Mouse (Mus musculus) large intestine, adult 2 months (tissue): Measurements from ENCODE around the gene Gmfb. TPM values are rescaled to one million over a fixed set of nuclear protein-coding genes. Genes with fewer than 3 reads are reported as not detected.

Experiments used
- DNase-seq: peaks from one replicate; pipeline ENCODE4 v3.0.0-alpha.2; 2012; ENCODE audit warnings: low read depth, low spot score
- WGBS: fragments of 180-500 bp; shearing (Covaris S2); methylation state at CpG from one replicate; pipeline ENCODE4 v1.1.7; 2018; 5-methylcytosine and 5-hydroxymethylcytosine counted together
- polyA plus RNA-seq: library from polyadenylated mRNA; depleted of rRNA; stranded (reverse); fragments of >200 nt; gene quantifications from 2 replicates; pipeline ENCODE4 v1.2.3, GENCODE M21; 2012

Gene Gmfb
- polyA plus RNA-seq, 1 experiment, result 8.4 TPM

DNA sequence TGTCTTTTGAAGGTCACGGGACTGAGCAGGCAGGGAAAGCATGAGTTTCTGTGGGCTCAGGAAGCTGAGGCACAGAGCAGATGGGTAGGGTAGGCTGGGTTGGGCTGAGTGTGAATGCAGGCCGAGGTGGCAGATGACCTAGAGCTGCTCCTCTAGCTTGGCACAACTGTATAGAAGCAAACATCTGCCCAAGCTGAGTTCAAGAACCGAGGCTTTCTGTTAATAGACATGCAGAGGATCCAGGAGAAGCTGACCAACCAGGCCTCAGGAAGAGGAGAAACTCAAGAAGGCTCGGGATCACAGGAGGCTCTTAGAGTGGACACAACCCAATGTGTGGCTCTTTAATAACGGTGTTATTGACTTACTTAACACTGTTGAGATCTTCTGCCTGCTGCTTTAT lies 15.9 kb downstream of the Gmfb start:
- WGBS, result 80% methylated on average over 5 of the region's 5 CpGs
- DNase-seq, result no peak

DNA sequence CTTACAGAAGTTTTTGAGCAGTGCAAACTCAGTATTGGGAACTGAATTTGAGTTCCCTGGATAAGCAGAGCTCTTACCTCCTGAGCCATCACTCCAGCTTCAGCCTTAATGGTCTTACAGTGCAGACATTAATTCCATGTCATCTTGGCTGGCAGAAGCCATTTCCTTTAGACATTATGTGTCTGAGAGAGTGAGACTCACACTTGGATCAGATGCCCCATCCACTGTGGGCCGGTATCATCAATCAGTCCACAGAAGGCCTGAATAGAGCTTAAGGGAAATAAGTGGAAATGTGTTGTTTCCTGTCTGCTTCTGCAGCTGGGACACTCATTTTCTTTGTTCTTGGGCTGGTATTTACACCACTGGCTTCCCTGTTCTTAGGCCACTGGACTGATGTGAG lies 18.3 kb downstream of the Gmfb start:
- no peak for DNase-seq
- 94% methylated on average over 1 of the region's 1 CpGs for WGBS

DNA sequence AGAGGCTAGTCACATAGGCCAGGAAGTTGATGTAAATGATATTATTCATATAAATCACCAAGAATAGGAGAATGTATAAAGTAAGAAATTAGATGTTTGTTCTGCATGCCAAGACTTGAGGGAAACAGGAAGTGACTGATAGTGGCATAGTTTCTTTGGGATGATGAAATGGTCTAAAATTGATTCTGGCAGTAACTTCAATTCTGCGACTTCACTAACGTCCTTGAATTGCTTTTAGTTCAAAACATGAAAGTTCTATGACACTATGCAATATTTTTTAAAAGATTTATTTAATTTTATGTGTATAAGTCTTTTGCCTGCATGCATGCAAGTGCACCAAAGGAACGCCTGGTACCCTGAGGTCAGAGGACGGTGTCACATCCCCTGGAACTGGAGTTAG lies 18.8 kb downstream of the Gmfb start:
- DNase-seq, result no peak
- 88% methylated on average over 4 of the region's 4 CpGs for WGBS

DNA sequence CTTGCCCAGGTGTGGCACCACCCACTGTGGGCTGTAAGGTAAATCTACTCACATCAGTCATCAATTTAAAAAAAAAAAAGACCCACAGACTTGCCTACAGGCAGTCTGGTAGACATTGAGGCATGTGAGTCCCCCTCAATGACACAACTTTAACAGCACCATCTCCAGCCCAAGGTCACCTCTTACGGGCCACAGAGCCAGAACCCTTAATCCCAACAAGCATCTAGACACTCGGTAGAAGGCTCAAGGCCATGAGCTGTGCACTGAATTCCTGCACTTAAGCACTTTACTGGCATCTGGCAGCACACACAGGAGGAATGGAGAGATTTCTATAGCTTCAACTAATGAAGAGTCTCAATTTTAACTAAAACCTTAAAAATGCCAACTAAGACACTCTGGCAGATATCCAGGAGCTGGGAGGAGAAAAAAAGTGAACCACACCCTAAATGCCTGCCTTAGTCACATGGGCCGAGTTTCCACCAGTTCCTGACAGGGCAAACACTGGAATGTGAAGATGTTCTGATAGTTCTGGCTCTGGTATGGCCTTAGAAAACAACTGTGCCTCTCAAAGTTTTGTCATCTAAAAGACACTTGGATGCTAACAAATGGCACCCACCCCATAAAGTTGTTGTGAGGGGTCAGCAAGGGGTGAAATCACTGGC lies 21.2 kb downstream of the Gmfb start:
- WGBS, result 58% methylated on average over 3 of the region's 3 CpGs

DNA sequence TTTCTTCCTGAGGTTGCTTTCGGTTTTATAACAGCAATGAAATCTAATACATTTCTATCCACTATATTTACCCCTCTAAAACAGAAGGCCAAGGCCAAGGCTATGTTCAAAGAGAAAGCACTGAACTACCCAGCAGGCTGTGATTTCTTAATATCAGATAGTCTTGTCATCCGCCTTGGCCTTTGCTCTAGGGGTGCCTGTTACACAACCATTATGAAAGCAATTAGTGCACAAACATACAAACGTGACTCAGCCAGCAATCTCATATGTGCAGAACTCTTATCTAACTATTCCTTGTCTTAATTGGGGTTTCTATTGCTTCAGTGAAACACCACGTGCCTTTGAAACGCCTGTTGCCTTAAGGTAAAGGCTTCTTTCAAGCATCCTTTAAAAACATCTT lies 27.9 kb downstream of the Gmfb start:
- DNase-seq, result no peak
- 50% methylated on average over 5 of the region's 5 CpGs for WGBS

More for the DNA sequence above, 21.2 kb downstream of the Gmfb start:
- DNase-seq, result no peak

DNA sequence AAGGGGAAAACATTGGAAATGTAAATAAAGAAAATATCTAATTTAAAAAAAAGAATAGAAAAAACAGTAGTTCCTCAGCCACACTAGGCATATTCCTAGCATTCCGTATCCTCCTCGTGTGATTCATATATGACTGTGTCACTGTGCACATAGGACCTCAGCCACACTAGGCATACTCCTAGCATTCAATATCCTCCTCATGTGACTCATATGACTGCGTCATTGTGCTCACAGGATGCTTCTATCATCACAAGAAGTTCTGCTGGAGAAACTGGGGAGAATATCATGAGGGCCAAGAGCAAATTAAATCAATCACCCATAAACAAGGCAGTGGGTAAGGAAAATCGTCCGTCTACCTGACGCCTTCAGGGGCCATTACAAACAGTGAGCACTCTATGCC lies 31.3 kb downstream of the Gmfb start:
- 87% methylated on average over 6 of the region's 6 CpGs for WGBS

DNA sequence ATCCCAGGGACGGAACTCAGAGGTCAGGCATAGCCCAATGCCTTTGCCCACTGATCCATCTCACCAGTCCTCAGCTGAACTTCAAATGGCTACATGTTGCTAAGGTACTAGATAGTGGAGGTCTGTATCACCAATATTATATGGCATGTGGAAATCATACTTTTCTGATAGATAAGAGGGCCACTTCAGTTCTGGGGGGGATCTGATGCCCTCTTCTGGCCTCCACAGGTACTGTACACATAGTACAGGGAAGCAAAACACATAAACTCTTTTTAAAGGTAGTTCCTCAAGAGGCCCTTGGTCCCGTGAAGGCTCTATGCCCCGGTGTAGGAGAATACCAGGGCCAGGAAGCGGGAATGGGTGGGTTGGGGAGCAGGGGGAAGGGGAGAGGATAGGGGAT lies 31.7 kb downstream of the Gmfb start:
- 61% methylated on average over 4 of the region's 4 CpGs for WGBS
- DNase-seq, result no peak

More for the DNA sequence above, 31.3 kb downstream of the Gmfb start:
- DNase-seq, result no peak

DNA sequence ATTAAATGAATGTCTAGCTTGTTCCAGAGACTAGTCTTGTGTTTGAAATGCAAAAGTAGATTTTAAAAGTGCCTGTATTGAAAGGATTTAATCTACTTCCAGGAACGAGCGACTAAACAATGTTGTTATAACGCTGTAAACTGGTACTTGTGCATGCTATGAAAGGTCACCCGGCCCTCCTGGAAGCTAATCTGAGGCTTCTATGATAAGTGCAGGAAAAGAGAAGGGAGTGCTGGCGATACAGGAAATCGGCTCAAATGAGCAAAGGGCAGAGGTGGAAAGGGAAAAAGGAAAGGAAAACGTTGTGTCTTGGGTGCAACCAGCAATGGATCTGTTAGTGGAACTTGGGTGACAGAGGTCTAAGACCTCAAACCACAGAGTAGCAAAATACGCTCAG lies 33.5 kb downstream of the Gmfb start:
- WGBS, result 12% methylated on average over 8 of the region's 8 CpGs
- no peak for DNase-seq

DNA sequence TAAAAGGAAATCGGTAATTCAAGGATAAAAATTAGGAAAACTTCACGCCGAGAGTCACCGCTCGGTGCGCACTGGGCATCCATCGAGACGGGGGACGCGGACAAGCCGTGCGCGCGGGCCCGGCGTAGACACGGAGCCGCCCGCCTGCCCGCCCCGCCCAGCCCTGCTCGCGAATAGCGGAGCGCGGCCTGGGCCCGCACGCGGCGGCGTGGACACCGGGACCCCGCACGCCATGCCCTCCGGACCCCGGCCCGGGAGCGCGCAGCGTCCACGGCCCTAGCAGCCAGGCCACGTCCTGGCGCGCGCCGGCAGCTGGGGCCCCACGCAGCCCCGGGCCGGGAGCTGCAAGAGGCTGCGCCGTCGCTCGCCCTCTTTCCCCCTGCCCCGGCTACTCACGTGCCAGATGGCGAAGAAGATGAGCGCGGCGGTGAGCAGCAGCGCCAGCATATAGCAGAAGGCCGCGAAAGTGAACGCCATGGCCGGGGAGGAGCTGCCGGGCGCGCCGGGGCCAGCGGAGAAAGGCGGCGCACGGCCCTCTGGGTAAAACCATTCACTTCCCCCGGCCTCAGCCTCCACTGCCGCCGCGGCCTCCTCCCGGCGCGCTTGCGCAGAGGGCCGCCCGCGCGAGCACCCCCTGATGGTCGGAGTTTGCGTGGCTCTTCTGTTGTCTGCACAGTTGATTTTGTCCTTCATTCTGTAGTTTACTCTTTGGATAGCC lies 34.1 kb downstream of the Gmfb start, which contains the start of gene Cnih1:
Cnih1 (minus strand) TSS at position 625 of the 718 bp plus-strand sequence.
- WGBS, result under 1% methylated on average over 85 of the region's 86 CpGs
- peak; percentile 78 for DNase-seq

DNA sequence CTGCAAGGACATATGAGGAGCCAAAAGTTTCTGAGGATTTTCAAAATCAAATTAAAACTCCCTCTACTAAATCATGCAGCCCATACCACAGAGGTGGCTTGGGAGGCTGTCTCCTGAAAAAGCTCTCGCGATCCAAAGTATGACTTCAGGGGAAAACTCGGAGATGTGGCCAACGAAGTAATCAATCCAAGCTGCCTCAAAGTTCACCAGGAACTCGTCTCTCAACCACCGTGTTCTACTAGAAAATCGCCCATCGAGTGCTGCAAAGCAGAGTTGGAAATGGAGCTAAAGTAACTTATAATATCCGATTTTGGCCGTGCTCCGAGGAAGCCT lies 34.6 kb downstream of the Gmfb start:
- no peak for DNase-seq
- under 1% methylated on average over 11 of the region's 11 CpGs for WGBS

DNA sequence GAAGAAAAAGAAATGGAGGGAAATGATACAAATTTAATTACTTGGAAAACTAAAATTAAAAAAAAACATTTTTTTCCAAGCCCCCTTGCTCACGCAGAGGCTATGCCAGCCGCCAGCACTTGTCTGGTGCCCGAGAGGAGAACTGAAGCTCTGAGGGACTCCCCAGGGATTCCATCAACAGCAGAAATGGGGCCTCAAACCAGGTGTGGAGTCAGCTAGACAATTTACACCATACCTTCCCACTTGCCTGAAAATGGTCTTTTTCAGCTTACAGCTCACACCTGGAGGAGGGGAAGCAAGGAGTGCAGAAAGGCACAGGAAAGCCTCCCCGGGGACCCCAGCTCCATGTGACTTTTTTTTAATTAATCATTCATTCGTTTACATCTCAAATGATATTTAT lies 36.8 kb downstream of the Gmfb start:
- WGBS, result 92% methylated on average over 5 of the region's 5 CpGs
- DNase-seq, result no peak

DNA sequence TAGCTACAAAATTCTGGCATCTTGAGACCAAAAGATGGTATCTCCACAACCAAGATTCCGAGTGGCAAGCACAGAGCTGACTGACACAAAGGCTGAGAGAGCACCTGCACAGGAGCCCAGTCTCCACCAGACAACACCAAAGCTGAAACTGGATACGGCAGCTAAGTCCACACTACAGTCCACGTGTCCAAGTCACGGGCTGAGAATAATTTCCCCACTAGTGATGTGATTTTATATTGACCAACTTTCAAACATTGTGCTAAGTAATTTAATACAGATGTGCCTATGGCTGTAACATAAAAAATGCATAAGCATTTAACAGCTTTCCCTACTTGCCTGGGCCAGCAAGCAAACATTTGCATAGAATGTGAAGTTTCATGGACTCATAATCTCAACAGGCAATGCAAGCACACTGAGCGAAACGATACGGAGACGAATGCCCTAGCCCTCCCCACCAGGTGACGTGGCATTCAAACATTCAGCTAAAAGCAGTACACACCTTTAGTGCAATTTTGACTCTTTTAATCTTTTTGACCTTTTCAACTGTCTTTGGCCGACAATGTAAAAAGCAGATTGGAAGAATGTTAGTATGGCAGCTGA lies 38.6 kb downstream of the Gmfb start:
- no peak for DNase-seq
- 89% methylated on average over 10 of the region's 10 CpGs for WGBS

DNA sequence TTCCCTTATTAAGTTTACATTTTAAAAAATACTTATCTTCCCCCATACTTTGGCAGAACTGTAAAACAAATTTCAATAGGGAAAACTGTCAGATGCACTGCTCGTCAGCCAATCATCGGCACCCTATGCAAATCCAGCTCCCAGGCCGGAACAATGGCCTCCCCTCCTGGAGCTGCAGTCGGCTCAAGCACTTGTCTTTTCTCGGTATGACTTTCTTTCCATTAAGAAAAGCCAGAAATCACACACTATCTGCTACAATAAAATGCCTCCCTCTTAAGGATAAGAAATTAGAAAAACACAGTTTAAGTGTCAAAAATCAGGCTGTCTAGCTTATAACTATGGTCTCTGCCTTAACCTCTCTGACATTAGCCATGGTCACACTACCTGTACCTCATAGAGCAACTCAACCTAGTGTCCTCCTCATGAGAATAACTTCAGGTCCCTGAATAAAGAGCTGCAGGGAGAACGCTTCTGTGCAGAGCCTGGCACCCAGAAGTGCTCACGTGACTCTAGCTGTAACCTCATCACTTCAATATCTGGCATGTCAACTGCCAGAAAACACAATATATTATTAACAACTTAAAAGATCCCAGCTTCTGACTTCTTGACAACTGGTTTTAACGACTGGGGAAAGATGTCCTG lies 39.7 kb downstream of the Gmfb start:
- 82% methylated on average over 8 of the region's 8 CpGs for whole genome bisulfite sequencing

DNA sequence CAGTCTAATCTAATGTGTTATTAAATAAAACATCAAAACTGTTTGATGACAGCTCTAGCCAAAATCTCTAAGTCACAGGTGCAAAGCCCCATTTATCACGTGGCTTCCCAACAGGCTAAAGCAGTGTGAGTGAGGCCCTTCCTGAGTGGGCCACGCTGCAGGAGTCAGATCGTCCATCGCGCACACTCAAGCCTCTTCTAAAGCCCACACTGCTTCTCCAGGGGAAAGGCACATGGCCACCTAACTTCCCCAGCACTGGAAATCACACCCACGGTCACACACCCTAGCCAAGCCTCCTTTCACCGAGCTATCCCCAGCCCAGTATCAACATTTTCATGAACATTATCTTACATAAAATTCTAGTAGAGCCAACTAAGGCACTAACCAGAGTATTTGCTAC lies 41.0 kb downstream of the Gmfb start:
- WGBS, result 94% methylated on average over 7 of the region's 7 CpGs
- no peak for DNase-seq

More for the DNA sequence above, 39.7 kb downstream of the Gmfb start:
- no peak for DNase-seq

DNA sequence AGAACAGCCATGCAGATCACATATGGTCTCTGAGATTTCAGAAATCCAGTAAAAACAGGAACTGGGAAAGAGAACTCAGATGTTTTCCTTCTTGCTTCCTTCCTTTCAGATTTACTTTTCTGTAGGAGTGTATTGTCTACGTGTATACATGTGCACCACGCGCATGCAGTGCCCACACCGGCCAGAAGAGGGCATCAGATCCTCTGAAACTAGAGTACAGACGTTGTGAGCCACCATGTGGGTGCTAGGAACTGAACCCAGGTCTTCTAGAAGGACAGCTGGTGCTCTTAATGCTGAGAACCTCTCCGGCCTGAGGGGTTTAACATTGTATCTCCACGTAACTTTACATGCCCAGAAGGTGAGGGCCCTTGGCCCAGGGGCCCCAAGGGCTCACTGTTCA lies 42.8 kb downstream of the Gmfb start:
- no peak for DNase-seq
- 95% methylated on average over 7 of the region's 7 CpGs for WGBS

DNA sequence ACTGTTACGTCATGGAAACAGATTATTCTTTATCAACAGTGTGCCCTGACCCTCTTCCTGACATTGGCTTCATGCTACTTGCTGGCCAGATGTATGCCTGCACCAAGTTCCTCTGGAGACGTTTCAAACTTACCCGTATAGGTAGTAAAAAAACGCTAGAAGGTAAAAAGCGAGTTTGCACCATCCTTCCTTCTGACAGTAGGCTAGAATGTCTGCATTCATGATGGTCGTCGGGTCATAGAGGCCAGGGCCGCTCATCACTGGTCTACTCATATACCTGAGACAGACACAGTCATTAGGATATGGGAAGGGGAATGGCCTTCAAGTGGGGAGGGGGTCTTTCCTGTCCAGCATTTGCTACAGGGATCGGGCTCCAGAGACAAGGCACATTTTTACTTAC lies 43.3 kb downstream of the Gmfb start:
- DNase-seq, result no peak
- 98% methylated on average over 9 of the region's 9 CpGs for WGBS

DNA sequence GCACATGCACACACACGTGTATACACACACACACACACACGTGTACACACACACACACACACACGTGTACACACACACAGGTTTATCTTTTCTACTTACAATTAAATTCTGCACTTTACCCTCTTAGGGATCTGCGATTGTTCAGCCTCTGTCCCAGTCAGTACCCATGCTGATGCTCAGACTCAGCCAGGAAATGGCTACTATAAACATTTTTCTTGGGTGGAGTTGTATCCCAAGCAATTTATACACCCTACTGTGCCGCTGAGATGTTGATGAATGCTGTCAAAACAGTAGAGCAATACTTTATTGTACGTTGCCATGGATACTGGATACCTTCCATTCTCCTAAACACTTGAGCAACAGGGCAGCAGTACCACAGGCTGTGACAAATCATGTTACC lies 52.0 kb downstream of the Gmfb start:
- 66% methylated on average over 6 of the region's 6 CpGs for WGBS
- no peak for DNase-seq

DNA sequence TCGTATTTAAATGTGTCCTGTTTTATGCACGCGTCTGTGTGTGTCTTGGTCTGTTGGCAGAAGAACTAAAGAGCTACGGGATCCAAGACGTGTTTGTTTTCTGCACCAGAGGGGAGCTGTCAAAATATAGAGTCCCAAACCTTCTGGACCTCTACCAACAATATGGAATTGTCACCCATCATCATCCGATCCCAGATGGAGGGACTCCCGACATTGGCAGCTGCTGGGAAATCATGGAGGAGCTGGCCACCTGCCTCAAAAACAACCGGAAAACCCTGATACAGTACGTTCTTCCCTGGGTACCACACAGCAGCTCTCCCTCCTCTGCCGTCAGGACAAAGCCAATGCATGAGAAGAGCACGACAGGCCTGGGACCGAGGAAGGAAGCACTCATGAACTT lies 54.9 kb downstream of the Gmfb start:
- no peak for DNase-seq
- WGBS, result 91% methylated on average over 12 of the region's 12 CpGs

DNA sequence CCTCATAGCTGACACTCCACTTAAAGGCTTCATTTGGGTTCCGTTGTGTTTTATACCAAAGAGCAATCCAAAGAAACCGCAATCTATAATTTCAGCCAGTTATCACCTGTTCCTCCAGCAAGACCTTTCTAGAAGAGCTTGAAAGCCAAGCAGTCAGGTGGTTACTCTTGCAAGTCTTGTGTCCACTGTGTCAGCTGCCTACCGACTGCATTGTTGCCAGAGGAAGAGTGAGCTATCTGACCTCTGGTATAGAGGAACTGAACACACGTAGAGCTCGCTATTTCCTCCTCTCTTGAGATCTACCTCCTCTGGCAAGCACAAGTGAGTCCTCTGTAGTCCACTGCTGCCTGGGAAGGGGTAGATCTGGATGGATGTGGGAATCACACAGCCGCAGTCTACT lies 60.9 kb downstream of the Gmfb start:
- WGBS, result 27% methylated on average over 6 of the region's 6 CpGs
- no peak for DNase-seq

DNA sequence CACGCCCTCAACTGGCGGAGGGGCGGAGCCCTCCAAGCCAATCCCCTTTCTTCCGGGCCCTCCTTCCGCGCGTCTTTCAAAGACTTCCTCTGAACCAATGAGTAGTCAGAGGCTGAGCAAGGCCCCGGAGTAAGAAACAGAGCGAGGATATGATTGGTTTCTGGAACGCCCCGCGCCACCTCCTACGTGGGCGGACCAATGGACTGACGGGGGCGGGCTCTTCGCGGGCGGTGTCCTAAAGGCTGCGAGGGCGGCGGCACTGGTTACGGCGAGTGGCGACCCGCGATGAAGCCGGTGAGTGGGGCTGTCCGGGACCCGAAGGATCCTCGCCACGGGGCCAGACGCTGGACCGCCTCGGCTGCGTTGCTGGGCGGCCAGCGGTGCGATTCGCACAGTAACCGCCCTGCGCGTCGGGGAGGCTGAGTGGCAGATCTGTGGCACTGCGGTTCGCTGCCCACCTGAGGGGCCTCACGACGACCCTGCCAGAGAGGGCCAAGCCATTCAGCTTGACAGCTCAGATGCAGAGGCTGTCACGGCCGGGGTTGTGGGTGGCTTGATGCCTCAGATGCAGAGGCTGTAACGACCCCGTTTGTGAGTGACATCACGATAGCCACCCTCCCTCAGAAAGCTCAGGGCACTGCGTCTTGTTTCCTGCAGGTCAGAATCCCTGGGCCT lies 61.5 kb downstream of the Gmfb start, which contains the start of gene Cdkn3:
Cdkn3 (plus strand) TSS at position 187 of the 675 bp plus-strand sequence.
- WGBS, result under 1% methylated on average over 54 of the region's 54 CpGs
- DNase-seq, result peak; percentile 88
